12 mouse cellular contexts compared by ENCODE assay signal in the genomic region with DNA sequence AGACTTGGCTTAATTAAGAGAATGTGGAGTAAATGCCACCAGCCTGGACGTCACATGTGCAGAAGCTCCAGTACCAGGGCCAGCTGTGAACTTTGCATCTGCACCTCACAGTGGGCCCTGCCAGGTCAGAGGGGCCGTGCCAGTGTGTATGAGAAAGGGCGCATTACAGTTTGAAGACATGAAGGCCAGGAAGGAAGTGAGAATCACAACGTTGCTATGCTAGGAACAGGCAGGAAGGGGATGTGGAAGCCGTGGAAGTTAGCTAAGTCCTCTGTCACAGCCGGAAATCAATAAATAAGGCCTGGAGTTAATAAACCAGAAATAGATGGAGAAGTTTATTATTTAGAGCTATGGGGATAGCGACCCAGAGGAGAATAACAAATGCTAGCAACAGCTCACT. TPM values are rescaled to one million over a fixed set of nuclear protein-coding genes. Genes with fewer than 3 reads are reported as not detected.
DNase-seq lines count a peak whose midpoint lies in the region; ATAC-seq and TF ChIP-seq lines count a peak whose summit lies in the region.
"Had no signal": no experiment of that assay in that cellular context is flagged by ENCODE, and none has a peak within 500 bp of the region (broad histone marks: within the 10 kb centered on the region; RNA-seq: fewer than 3 reads in every experiment).

No protein-coding gene starts in this region.

- no peak overlapping the region; the same call in 1 of the 2 replicates for H3K4me3 ChIP-seq in heart, adult 2 months
- H3K4me3 ChIP-seq in heart, embryonic 12.5 days = no peak overlapping the region
- H3K4me3 ChIP-seq in neural tube, embryonic 13.5 days = no peak overlapping the region
- no peak overlapping the region for H3K4me3 ChIP-seq in neural tube, embryonic 15.5 days (replicated peaks)
- H3K4me3 ChIP-seq in kidney, embryonic 15.5 days (replicated peaks) = no peak overlapping the region
- no peak overlapping the region for H3K4me3 ChIP-seq in small intestine, adult 2 months (ENCODE audit: low read depth, low read length)
- H3K4me3 ChIP-seq in forebrain, embryonic 12.5 days (replicated peaks) = no peak overlapping the region

- no peak overlapping the region for H3K9ac ChIP-seq in heart, adult 2 months (ENCODE audit: low read depth, low read length)
- no peak overlapping the region for H3K9ac ChIP-seq in heart, embryonic 12.5 days
- H3K9ac ChIP-seq in neural tube, embryonic 13.5 days = no peak overlapping the region
- H3K9ac ChIP-seq in neural tube, embryonic 15.5 days (replicated peaks) = no peak overlapping the region
- H3K9ac ChIP-seq in kidney, embryonic 15.5 days = no peak overlapping the region
- no peak overlapping the region for H3K9ac ChIP-seq in forebrain, embryonic 12.5 days
- H3K9ac ChIP-seq: liver, embryonic 14.5 days had no signal

- TF ChIP-seq EP300 in heart, adult 2 months (IDR thresholded peaks at IDR 0.05; ENCODE audit: insufficient read depth, low read depth, low read length) = no peak

- no peak for ATAC-seq in heart, embryonic 12.5 days (ENCODE audit: insufficient number of reproducible peaks, low FRiP score)
- ATAC-seq in neural tube, embryonic 13.5 days (ENCODE audit: low read depth) = no peak
- no peak for ATAC-seq in neural tube, embryonic 15.5 days (ENCODE audit: low FRiP score)
- ATAC-seq in kidney, embryonic 15.5 days (replicated peaks; ENCODE audit: low FRiP score) = no peak
- no peak for ATAC-seq in forebrain, embryonic 12.5 days (ENCODE audit: low FRiP score)

- no peak for TF ChIP-seq CTCF in heart, adult 2 months (IDR thresholded peaks at IDR 0.05)
- TF ChIP-seq CTCF in small intestine, adult 2 months (IDR thresholded peaks at IDR 0.05; ENCODE audit: extremely low read depth, insufficient read length, insufficient replicate concordance, low read depth, low read length) = no peak

- no peaks in the 10 kb centered on the region for H3K79me2 ChIP-seq in heart, adult 2 months (replicated peaks; ENCODE audit: control insufficient read depth, insufficient read depth, low read length)

- intact Hi-C loops in heart, adult 2 months (cut with DNase I) = loop anchor here (2.0 kb wide), 1 partner anchor 22 kb away; no protein-coding TSS in a partner anchor

- H3K27me3 ChIP-seq in heart, adult 2 months (ENCODE audit: control insufficient read depth, insufficient read depth, low read length) = no peaks in the 10 kb centered on the region
- no peaks in the 10 kb centered on the region for H3K27me3 ChIP-seq in heart, embryonic 12.5 days (replicated peaks)
- no peaks in the 10 kb centered on the region for H3K27me3 ChIP-seq in neural tube, embryonic 13.5 days
- no peaks in the 10 kb centered on the region for H3K27me3 ChIP-seq in neural tube, embryonic 15.5 days (replicated peaks)
- no peaks in the 10 kb centered on the region for H3K27me3 ChIP-seq in kidney, embryonic 15.5 days
- no peaks in the 10 kb centered on the region for H3K27me3 ChIP-seq in small intestine, adult 2 months (ENCODE audit: control insufficient read depth, insufficient read depth, low read length)
- no peaks in the 10 kb centered on the region for H3K27me3 ChIP-seq in forebrain, embryonic 12.5 days

- no peaks in the 10 kb centered on the region for H3K36me3 ChIP-seq in heart, adult 2 months (ENCODE audit: control insufficient read depth, insufficient read depth, low read length)
- no peaks in the 10 kb centered on the region for H3K36me3 ChIP-seq in heart, embryonic 12.5 days
- no peaks in the 10 kb centered on the region for H3K36me3 ChIP-seq in neural tube, embryonic 13.5 days
- no peaks in the 10 kb centered on the region for H3K36me3 ChIP-seq in neural tube, embryonic 15.5 days
- no peaks in the 10 kb centered on the region for H3K36me3 ChIP-seq in kidney, embryonic 15.5 days
- H3K36me3 ChIP-seq in small intestine, adult 2 months (ENCODE audit: control insufficient read depth, insufficient read depth, low read length) = no peaks in the 10 kb centered on the region
- no peaks in the 10 kb centered on the region for H3K36me3 ChIP-seq in forebrain, embryonic 12.5 days (replicated peaks)

- H3K4me1 ChIP-seq in heart, adult 2 months (ENCODE audit: control insufficient read depth, insufficient read depth, low read length) = peaks cover 10% of the 10 kb centered on the region
- H3K4me1 ChIP-seq in heart, embryonic 12.5 days (replicated peaks) = peaks cover 5% of the 10 kb centered on the region; the same call in 1 of the 2 replicates
- 0 out of 2 replicates have a peak, but pooled peaks cover 3% of the 10 kb centered on the region for H3K4me1 ChIP-seq in neural tube, embryonic 13.5 days (replicated peaks)
- 0 out of 2 replicates have a peak, but pooled peaks cover 3% of the 10 kb centered on the region for H3K4me1 ChIP-seq in neural tube, embryonic 15.5 days
- peaks cover 4% of the 10 kb centered on the region; the same call in 1 of the 2 replicates for H3K4me1 ChIP-seq in kidney, embryonic 15.5 days
- H3K4me1 ChIP-seq in small intestine, adult 2 months (ENCODE audit: control insufficient read depth, insufficient read depth, insufficient read length, low read length) = peaks cover 8% of the 10 kb centered on the region; the same call in 1 of the 2 replicates
- H3K4me1 ChIP-seq in forebrain, embryonic 12.5 days = peaks cover 6% of the 10 kb centered on the region; the same call in 1 of the 2 replicates

- peak overlapping the region; percentile 80 for H3K27ac ChIP-seq in heart, adult 2 months
- H3K27ac ChIP-seq in heart, embryonic 12.5 days (ENCODE audit: poor library complexity, severe bottlenecking) = no peak overlapping the region
- 0 out of 2 replicates have a peak overlapping the region, but pooled peaks have one; percentile 7 for H3K27ac ChIP-seq in neural tube, embryonic 13.5 days (replicated peaks)
- no peak overlapping the region; the same call in 1 of the 2 replicates for H3K27ac ChIP-seq in neural tube, embryonic 15.5 days (replicated peaks)
- peak overlapping the region; percentile 34 for H3K27ac ChIP-seq in kidney, embryonic 15.5 days
- H3K27ac ChIP-seq in small intestine, adult 2 months (ENCODE audit: insufficient read depth, low read depth, low read length) = peak overlapping the region; percentile 7; the same call in 1 of the 2 replicates
- H3K27ac ChIP-seq in forebrain, embryonic 12.5 days = no peak overlapping the region
- H3K27ac ChIP-seq: liver, embryonic 14.5 days had no signal

- no peaks in the 10 kb centered on the region for H3K9me3 ChIP-seq in heart, embryonic 12.5 days (replicated peaks)
- H3K9me3 ChIP-seq in neural tube, embryonic 13.5 days = no peaks in the 10 kb centered on the region
- H3K9me3 ChIP-seq in neural tube, embryonic 15.5 days (replicated peaks) = no peaks in the 10 kb centered on the region
- no peaks in the 10 kb centered on the region for H3K9me3 ChIP-seq in kidney, embryonic 15.5 days (replicated peaks)
- H3K9me3 ChIP-seq in forebrain, embryonic 12.5 days = no peaks in the 10 kb centered on the region

- no peak for DNase-seq in heart, adult 2 months
- no peak for DNase-seq in layer of hippocampus, postnatal 14 days (ENCODE audit: low spot score in 2 of 2)
- DNase-seq: cerebellum, adult 8-10 months; embryo, embryonic 11 days; midbrain, embryonic 14.5 days had no signal

- 40% methylated on average over 7 of the region's 7 CpGs for WGBS in heart, adult 2 months
- WGBS in heart, embryonic 12.5 days = 56% methylated on average over 7 of the region's 7 CpGs
- 70% methylated on average over 7 of the region's 7 CpGs for WGBS in neural tube, embryonic 13.5 days
- 64% methylated on average over 7 of the region's 7 CpGs for WGBS in neural tube, embryonic 15.5 days
- WGBS in kidney, embryonic 15.5 days = 63% methylated on average over 7 of the region's 7 CpGs
- WGBS in small intestine, adult 2 months = 55% methylated on average over 7 of the region's 7 CpGs
- 74% methylated on average over 7 of the region's 7 CpGs for WGBS in forebrain, embryonic 12.5 days

- no peak overlapping the region for H3K4me2 ChIP-seq in heart, embryonic 12.5 days
- H3K4me2 ChIP-seq in neural tube, embryonic 13.5 days = no peak overlapping the region
- no peak overlapping the region for H3K4me2 ChIP-seq in neural tube, embryonic 15.5 days
- no peak overlapping the region for H3K4me2 ChIP-seq in kidney, embryonic 15.5 days
- H3K4me2 ChIP-seq in forebrain, embryonic 12.5 days = no peak overlapping the region

- no peak for TF ChIP-seq POLR2A in heart, adult 2 months (IDR thresholded peaks at IDR 0.05; ENCODE audit: insufficient read depth, low read depth, low read length)
- TF ChIP-seq POLR2A in small intestine, adult 2 months (IDR thresholded peaks at IDR 0.05; ENCODE audit: low read depth, low read length) = no peak

RNA-seq across cellular contexts. Expression of a gene that starts 28.4 kb away (rescaled TPM):
- 10 to 100 TPM; 44.0 to 45.9 TPM for total RNA-seq in heart, adult 2 months (2021)
- polyA plus RNA-seq in heart, adult 2 months (2012; rRNA removed) = 15.3 and 28.0 TPM in 2 replicates
- 11.1 and 12.1 TPM in 2 replicates for polyA plus RNA-seq in heart, embryonic 12.5 days (2016; fragmentation: Nextera tagmentation; extraction: Ambion mirVana)
- polyA plus RNA-seq in neural tube, embryonic 13.5 days (2015; fragmentation: Nextera tagmentation; extraction: Ambion mirVana) = 15.3 and 17.2 TPM in 2 replicates
- polyA plus RNA-seq in neural tube, embryonic 15.5 days (2015; fragmentation: Nextera tagmentation; extraction: Ambion mirVana) = 16.2 and 18.5 TPM in 2 replicates
- 13.0 and 13.2 TPM in 2 replicates for polyA plus RNA-seq in kidney, embryonic 15.5 days (2015; fragmentation: Nextera tagmentation; extraction: Ambion mirVana)
- polyA plus RNA-seq in small intestine, adult 2 months (2012; rRNA removed) = 1.3 and 3.5 TPM in 2 replicates
- total RNA-seq in layer of hippocampus, postnatal 14 days (2021) = 10 to 100 TPM; 18.7 to 20.0 TPM
- 16.8 and 17.5 TPM in 2 replicates for polyA plus RNA-seq in forebrain, embryonic 12.5 days (2016; fragmentation: Nextera tagmentation; extraction: Ambion mirVana)

Comparison
In these comparisons a context has a peak if more than half of its experiments do, and no peak if none do; other contexts are left out.
1. H3K27ac ChIP-seq: peak in heart, adult 2 months (single experiment), neural tube, embryonic 13.5 days (single experiment), kidney, embryonic 15.5 days (single experiment) and small intestine, adult 2 months (single experiment); none in heart, embryonic 12.5 days (single experiment), neural tube, embryonic 15.5 days (single experiment) and forebrain, embryonic 12.5 days (single experiment).